Mouse (Mus musculus) liver, embryonic 16.5 days (tissue): ENCODE results near the gene Dpyd. TPM values are rescaled to one million over a fixed set of nuclear protein-coding genes. Genes with fewer than 3 reads are reported as not detected.

Source experiments
- ATAC-seq: fragments of 200-750 bp; cut with Nextera tagmentation; 2 replicates; pipeline ENCODE4 v1.8.0; 2017; ENCODE audit warnings: low read depth, mild to moderate bottlenecking, moderate number of reproducible peaks, moderate library complexity
- H3K27ac ChIP-seq: fragments of 300-500 bp; sonication (generic); 2 replicates; pipeline ENCODE4 v1.5.1; 2014; ENCODE audit warnings: mild to moderate bottlenecking, low read length
- H3K27me3 ChIP-seq: fragments of 300-500 bp; sonication (generic); 2 replicates; pipeline ENCODE4 v1.6.1; 2014; ENCODE audit warnings: low read depth, low read length, mixed read lengths; ENCODE audit not compliant: control insufficient read depth, insufficient read depth
- H3K36me3 ChIP-seq: fragments of 300-500 bp; sonication (generic); 2 replicates; pipeline ENCODE4 v1.6.1; 2014; ENCODE audit warnings: mild to moderate bottlenecking; ENCODE audit not compliant: control insufficient read depth, insufficient read depth
- H3K4me1 ChIP-seq: fragments of 300-500 bp; sonication (generic); 2 replicates; pipeline ENCODE4 v1.6.1; 2014; ENCODE audit warnings: low read depth, low read length, mixed read lengths; ENCODE audit not compliant: control insufficient read depth
- H3K4me2 ChIP-seq: fragments of 300-500 bp; sonication (generic); 2 replicates; pipeline ENCODE4 v1.6.1; 2014; ENCODE audit warnings: low read depth, low read length, mixed read lengths
- H3K4me3 ChIP-seq: fragments of 300-500 bp; sonication (generic); 2 replicates; pipeline ENCODE4 v1.5.1; 2014; ENCODE audit warnings: low read depth, mild to moderate bottlenecking, low read length
- H3K9ac ChIP-seq: fragments of 300-500 bp; sonication (generic); 2 replicates; pipeline ENCODE4 v1.6.1; 2014; ENCODE audit warnings: low read depth, low read length
- H3K9me3 ChIP-seq: fragments of 300-500 bp; sonication (generic); replicated peaks from 2 replicates; pipeline ENCODE4 v1.6.1; 2016; ENCODE audit warnings: low read length; ENCODE audit not compliant: control insufficient read depth
- WGBS: fragments of 180-500 bp; shearing (Covaris S2); extraction: QIAGEN DNeasy Blood & Tissue Kit; methylation state at CpG from one replicate; pipeline ENCODE4 v1.1.7; 2014; ENCODE audit not compliant: insufficient replicate concordance; 5-methylcytosine and 5-hydroxymethylcytosine counted together
- polyA plus RNA-seq: library from polyadenylated mRNA; unstranded; fragments of >200 nt; fragmentation: Nextera tagmentation; extraction: Ambion mirVana; gene quantifications from 2 replicates; pipeline ENCODE4 v1.2.1, GENCODE M21; 2015

Dpyd gene
- polyA plus RNA-seq, 1 experiment from 2014 or later = 10.4 TPM

DNA sequence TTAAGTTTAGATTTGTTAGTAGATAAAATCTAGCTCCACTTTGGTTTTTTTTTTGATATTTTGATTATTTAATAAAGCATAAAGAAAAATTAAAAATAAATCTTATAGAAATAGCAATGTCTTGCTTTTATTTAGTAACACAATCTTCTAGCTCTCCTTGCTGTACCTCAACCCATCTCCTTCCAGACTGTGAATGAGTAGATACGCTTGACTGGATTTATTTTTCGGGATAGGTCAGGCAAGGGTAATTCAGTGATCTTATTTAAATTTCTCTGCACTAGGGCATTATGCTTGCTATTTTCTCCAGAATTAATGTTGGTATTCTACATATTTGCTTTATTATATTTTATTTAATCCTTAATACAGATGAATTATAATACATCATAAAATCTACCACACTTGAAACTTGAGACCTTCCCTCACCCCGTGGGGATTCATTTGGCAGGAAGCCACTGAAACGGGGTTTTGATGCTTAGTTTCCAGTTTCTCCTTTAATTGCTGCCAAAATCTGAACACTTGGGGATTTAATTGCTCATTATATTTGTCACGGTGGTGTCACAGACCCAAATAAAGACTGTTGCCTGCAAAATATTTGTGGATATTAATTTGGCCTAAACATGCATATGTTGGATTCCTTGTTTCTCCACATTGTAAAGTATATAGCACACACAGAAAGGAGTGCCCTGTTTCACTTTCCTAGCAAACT, 102.2 kb downstream of the Dpyd start:
- Histone ChIP-seq H3K4me3 (no peak overlapping the region), H3K27me3 (no peaks in the 10 kb centered on the region), H3K9ac (no peak overlapping the region), H3K36me3 (no peaks in the 10 kb centered on the region), H3K4me1 (no peaks in the 10 kb centered on the region), H3K27ac (no peak overlapping the region), H3K9me3 (no peaks in the 10 kb centered on the region), H3K4me2 (no peak overlapping the region)
- no peak for ATAC-seq
- WGBS = 61% methylated on average over 5 of the region's 5 CpGs

DNA sequence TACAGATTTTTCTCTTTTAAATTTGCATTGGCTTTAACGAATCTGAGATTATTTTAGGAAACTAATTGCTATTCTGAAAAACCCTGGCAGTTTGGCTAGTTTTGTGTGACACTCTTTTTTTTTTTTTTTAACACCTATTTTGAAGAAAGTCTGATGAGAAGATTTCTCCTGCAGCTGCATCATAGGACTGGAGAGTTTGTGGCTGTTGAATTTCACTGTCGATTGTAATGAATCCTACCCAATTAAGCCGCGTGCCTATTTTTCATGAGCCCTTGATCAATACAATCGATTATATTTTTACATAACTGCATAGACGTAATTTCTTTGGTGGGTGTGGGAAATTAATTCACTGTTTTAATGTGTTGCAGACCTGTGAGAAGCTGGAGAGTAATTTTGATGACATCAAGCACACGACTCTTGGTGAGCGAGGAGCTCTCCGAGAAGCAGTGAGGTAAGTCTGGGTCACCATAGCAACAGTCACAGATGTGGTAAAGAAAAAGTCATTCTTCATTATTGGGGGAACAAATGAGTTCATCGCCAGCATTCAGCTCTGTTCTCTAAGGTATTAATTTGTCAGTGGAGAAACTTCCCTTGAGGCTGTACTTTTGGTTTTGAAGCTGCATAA, 112.3 kb downstream of the Dpyd start:
- Histone ChIP-seq H3K36me3 (no peaks in the 10 kb centered on the region), H3K4me2 (no peak overlapping the region), H3K4me3 (no peak overlapping the region), H3K9me3 (no peaks in the 10 kb centered on the region), H3K9ac (no peak overlapping the region), H3K4me1 (no peaks in the 10 kb centered on the region), H3K27me3 (no peaks in the 10 kb centered on the region), H3K27ac (no peak overlapping the region)
- no peak for ATAC-seq
- WGBS = 66% methylated on average over 10 of the region's 10 CpGs

DNA sequence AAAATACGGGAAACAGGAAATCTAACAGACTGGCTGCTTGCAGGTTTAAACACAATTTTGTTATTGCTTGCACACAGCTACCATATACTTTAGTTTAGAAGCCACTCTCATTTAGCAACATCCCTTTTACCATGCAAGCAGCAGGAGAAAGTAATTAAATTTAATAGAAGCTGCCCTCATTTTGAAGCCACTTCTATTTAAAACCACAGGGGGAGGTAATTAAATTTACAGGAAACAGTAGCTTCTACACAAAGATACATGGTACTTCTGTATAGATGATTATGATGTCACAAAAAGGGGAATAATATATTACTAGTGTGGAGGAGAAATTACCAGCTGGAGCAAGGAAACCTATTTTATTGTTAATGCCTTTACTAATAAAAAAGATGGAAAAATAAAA, 113.5 kb downstream of the Dpyd start:
- no peak overlapping the region for H3K4me3 ChIP-seq
- no peak for ATAC-seq
- 46% methylated on average over 1 of the region's 1 CpGs for WGBS
- H3K27ac ChIP-seq = no peak overlapping the region
- H3K4me1 ChIP-seq = no peaks in the 10 kb centered on the region
- H3K9me3 ChIP-seq = no peaks in the 10 kb centered on the region
- H3K27me3 ChIP-seq = no peaks in the 10 kb centered on the region
- no peak overlapping the region for H3K4me2 ChIP-seq
- no peak overlapping the region for H3K9ac ChIP-seq
- H3K36me3 ChIP-seq = no peaks in the 10 kb centered on the region

GRCm38 (mm10) chr3:118676052-118676777, 114.3 kb downstream of the Dpyd start:
- H3K4me1 ChIP-seq = no peaks in the 10 kb centered on the region
- H3K27ac ChIP-seq = no peak overlapping the region
- no peaks in the 10 kb centered on the region for H3K27me3 ChIP-seq
- H3K4me2 ChIP-seq = no peak overlapping the region
- H3K36me3 ChIP-seq = no peaks in the 10 kb centered on the region
- H3K4me3 ChIP-seq = no peak overlapping the region
- H3K9ac ChIP-seq = no peak overlapping the region
- 56% methylated on average over 7 of the region's 7 CpGs for WGBS
- ATAC-seq = no peak
- no peaks in the 10 kb centered on the region for H3K9me3 ChIP-seq

DNA sequence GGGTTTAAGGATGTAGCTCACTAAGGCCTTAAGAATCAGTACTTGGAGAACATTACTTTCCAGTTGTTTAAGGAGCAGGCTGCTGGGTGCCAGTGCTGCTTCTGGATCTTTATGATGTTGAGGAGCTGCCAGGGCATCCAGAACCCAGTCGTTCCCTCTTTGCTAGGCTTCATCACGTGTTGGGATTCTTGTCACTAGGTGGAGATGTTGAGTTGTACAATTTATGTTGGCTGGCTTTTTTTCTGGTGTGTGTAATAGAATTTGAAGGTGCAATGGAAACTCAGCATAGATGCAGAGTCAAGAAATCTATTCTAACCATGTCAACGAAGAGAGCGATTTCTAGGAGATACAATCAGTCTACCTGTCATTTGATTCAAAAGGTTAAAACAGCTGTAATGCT, 118.9 kb downstream of the Dpyd start:
- ATAC-seq = no peak
- Histone ChIP-seq H3K9me3 (no peaks in the 10 kb centered on the region), H3K4me1 (no peaks in the 10 kb centered on the region), H3K4me3 (no peak overlapping the region), H3K9ac (no peak overlapping the region), H3K27me3 (no peaks in the 10 kb centered on the region), H3K4me2 (no peak overlapping the region), H3K27ac (no peak overlapping the region), H3K36me3 (no peaks in the 10 kb centered on the region)
- 45% methylated on average over 4 of the region's 4 CpGs for WGBS

DNA sequence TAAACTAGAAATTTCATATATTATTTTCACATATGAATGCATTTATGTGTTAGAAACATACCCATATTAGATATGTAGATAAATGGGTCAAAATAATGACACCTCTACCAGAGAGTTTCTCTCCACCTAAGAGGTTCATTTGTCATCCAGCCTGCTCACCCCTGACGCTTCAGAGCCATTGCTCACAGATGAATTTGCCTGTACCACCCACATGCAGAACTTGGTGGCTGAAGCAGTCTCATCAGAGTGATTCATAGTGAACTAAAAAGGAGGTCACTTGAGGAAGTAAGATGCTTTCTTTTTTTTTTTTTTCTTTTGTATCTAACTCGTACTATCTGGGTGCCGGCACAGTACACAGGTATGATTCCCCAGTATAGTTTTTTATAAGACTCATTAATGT, 188.3 kb downstream of the Dpyd start:
- no peaks in the 10 kb centered on the region for H3K4me1 ChIP-seq
- H3K9me3 ChIP-seq = no peaks in the 10 kb centered on the region; the same call in 1 of the 2 replicates
- no peaks in the 10 kb centered on the region for H3K27me3 ChIP-seq
- ATAC-seq = no peak
- no peak overlapping the region for H3K27ac ChIP-seq
- no peaks in the 10 kb centered on the region for H3K36me3 ChIP-seq
- H3K4me3 ChIP-seq = no peak overlapping the region
- 56% methylated on average over 3 of the region's 3 CpGs for WGBS
- H3K4me2 ChIP-seq = no peak overlapping the region
- H3K9ac ChIP-seq = no peak overlapping the region

DNA sequence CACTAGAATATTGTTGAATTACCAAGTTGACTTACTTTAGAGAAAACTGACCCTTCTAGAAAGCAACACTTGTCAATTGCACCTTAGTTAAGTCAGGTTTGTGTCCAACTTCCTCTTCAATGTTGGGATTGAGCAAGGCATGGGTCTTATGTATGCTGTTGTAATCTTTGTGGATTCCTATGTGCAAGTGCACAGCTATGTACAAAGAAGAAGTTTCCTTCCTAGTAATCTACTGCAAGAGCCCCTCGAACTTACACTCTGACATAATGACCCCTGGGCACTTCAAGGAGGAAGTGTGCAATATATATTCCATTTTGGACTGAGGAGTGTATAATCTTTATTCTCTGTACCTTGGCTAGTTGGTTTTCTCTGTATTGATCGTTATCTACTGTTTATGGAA, 191.7 kb downstream of the Dpyd start:
- ATAC-seq = peak; percentile 54
- H3K9me3 ChIP-seq = no peaks in the 10 kb centered on the region
- H3K36me3 ChIP-seq = no peaks in the 10 kb centered on the region
- no peaks in the 10 kb centered on the region for H3K4me1 ChIP-seq
- H3K27ac ChIP-seq = no peak overlapping the region
- 35% methylated on average over 2 of the region's 2 CpGs for WGBS
- no peak overlapping the region for H3K4me2 ChIP-seq
- H3K9ac ChIP-seq = no peak overlapping the region
- no peaks in the 10 kb centered on the region for H3K27me3 ChIP-seq
- H3K4me3 ChIP-seq = no peak overlapping the region

GRCm38 (mm10) chr3:118756099-118756498, 194.2 kb downstream of the Dpyd start:
- H3K4me3 ChIP-seq = no peak overlapping the region

DNA sequence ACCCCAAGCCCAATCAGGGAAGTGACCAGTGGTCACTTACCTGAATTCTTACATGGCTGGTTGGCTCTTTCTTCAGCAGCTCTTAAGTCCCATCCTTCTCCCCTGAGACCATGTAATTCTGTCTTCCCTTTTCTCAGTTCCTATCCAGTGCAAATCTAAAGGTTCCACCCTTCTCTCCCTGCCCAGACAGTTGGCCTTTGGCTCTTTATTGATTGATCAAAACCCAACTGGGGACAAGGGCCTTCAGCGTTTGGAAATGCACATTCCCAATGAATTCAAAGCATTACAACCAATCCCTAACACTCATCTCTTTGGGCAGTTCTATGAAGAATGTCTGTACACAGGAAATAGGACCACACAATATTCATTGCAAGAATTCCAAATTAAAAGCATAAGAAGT, 251.0 kb downstream of the Dpyd start:
- Histone ChIP-seq H3K9ac (no peak overlapping the region), H3K4me3 (no peak overlapping the region), H3K27ac (no peak overlapping the region), H3K4me2 (no peak overlapping the region), H3K9me3 (no peaks in the 10 kb centered on the region), H3K4me1 (no peaks in the 10 kb centered on the region), H3K36me3 (no peaks in the 10 kb centered on the region), H3K27me3 (no peaks in the 10 kb centered on the region)
- no peak for ATAC-seq
- 62% methylated on average over 1 of the region's 1 CpGs for WGBS

More at GRCm38 (mm10) chr3:118756099-118756498, 194.2 kb downstream of the Dpyd start:
- ATAC-seq = no peak
- 59% methylated on average over 1 of the region's 1 CpGs for WGBS
- Histone ChIP-seq H3K4me2 (no peak overlapping the region), H3K27ac (no peak overlapping the region), H3K9me3 (no peaks in the 10 kb centered on the region), H3K27me3 (no peaks in the 10 kb centered on the region), H3K36me3 (no peaks in the 10 kb centered on the region), H3K9ac (no peak overlapping the region), H3K4me1 (no peaks in the 10 kb centered on the region)
